Mouse (Mus musculus): Measurements from ENCODE around the gene S100a14.

GRCm38 (mm10) chr3:90550421-90550790 is 23.8 kb downstream of the S100a14 start:
- no peak for TF ChIP-seq CTCF (IDR thresholded peaks at IDR 0.05; ENCODE audit: low read depth, low read length)
- no peak for TF ChIP-seq POLR2A (IDR thresholded peaks at IDR 0.05; ENCODE audit: insufficient read depth, low read length)

All from ES-Bruce4 (cell line).